Mouse (Mus musculus): ENCODE measurements around the gene Pgk2. TPM values are rescaled to one million over a fixed set of nuclear protein-coding genes. Genes with fewer than 3 reads are reported as not detected.
A peak's percentile ranks its signal among the peaks of the same experiment; 100 is the strongest.
"Not testable (repeated sequence)": the region's sequence is repeated elsewhere in the genome, so short reads cannot be mapped to it uniquely, and the experiment has no call there.

The Pgk2 gene
- total RNA-seq (2017): not detected in 2 replicates

DNA sequence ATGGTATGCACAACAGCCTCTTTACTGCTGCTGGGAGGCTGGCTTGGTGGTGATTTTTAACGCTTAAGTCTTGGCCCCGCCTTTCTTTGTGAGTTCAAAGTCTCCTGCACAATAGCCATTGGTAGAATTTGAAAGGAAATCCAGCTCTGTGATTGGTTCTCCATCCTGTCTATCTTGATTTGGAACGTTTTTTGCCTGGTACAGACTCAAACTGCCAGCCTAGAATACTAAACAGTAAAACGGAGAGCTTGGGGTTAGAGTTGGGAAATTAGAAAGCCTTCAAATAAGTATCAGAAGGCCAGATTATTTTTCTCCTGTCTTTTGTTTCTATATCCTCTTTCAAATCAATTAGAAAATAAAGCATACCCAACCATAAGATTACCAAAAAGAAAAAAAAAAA is at the start of gene Pgk2:
Gene Pgk2, minus strand, starts transcription at position 101 of the 400 bp plus-strand sequence.
- ATAC-seq (replicated peaks in 1 of 2; ENCODE audit: insufficient read depth in 1 of 2, low FRiP score in 2 of 2, low TSS enrichment in 1 of 2, low read depth in 1 of 2, poor library complexity in 2 of 2, severe bottlenecking in 2 of 2): no peak

DNA sequence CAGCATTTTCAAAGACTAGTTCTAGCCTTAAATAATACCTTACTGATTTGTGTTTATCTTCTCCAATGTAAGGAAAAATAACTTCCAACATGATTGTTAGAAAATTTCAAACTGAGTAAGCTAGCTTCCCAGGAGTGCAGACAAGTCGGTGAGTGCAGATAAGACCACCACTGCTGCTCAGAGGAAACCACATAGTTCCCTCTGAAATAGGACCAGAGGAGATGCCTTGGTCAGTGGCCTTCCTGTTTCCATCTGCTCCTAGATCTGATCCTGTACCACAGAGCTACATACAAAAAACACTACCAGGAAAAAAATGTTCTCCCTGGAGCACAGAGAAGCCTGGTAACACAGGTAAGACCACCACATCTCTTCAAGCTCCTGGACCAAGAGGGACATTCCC is 44.0 kb upstream of the Pgk2 start:
- peak; percentile 58 to 65; a peak in 3 of 4 replicates for ATAC-seq (replicated peaks in 1 of 2; ENCODE audit: insufficient read depth in 1 of 2, low FRiP score in 2 of 2, low TSS enrichment in 1 of 2, low read depth in 1 of 2, poor library complexity in 2 of 2, severe bottlenecking in 2 of 2)

DNA sequence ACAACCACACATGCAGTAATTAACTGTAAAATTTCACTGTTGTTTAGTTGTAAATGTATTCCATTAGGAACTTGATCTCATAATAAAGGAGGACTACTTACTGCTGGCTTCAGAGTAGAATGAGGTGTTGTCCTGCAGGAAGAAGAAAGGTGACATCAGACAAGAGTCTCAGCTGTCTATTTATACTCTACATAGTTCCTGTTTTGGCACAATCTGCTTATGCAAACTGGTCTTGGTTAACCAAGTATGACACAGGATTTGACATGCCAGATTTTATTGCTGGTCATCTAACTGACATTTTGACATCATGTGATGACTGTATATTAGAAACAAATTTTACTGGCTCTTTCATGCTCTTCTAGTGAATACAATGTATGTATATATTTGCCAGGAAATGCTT is 33.7 kb upstream of the Pgk2 start, which contains the start of gene Crisp3:
Gene Crisp3, minus strand, starts transcription at position 154 of the 400 bp plus-strand sequence.
- peak; percentile 72 to 75 for ATAC-seq (replicated peaks in 1 of 2; ENCODE audit: insufficient read depth in 1 of 2, low FRiP score in 2 of 2, low TSS enrichment in 1 of 2, low read depth in 1 of 2, poor library complexity in 2 of 2, severe bottlenecking in 2 of 2)

DNA sequence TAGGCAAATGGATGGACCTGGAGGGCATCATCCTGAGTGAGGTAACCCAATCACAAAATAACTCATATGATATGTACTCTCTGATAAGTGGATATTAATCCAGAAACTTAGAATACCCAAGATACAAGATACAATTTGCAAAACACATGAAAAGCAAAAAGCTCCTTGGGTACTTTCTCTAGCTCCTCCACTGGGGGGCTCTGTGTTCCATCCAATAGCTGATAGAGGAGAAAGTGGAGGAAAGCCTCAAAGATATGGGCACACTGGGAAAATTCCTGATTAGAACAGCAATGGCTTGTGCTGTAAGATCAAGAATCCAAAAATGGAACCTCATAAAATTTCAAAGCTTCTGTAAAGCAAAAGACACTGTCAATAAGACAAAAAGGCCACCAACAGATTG is 6.6 kb downstream of the Pgk2 start:
- not testable (repeated sequence) for ATAC-seq (replicated peaks in 1 of 2; ENCODE audit: insufficient read depth in 1 of 2, low FRiP score in 2 of 2, low TSS enrichment in 1 of 2, low read depth in 1 of 2, poor library complexity in 2 of 2, severe bottlenecking in 2 of 2)

DNA sequence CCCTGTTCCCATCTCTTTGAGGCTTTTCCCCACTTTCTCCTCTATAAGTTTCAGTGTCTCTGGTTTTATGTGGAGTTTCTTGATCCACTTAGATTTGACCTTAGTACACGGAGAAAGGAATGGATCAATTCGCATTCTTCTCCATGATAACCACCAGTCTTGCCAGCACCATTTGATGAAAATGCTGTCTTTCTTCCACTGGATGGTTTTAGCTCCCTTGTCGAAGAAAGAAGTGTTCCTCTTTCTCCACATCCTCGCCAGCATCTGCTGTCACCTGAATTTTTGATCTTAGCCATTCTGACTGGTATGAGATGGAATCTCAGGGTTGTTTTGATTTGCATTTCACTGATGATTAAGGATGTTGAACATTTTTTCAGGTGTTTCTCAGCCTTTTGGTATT is 18.2 kb downstream of the Pgk2 start:
- ATAC-seq (replicated peaks in 1 of 2; ENCODE audit: insufficient read depth in 1 of 2, low FRiP score in 2 of 2, low TSS enrichment in 1 of 2, low read depth in 1 of 2, poor library complexity in 2 of 2, severe bottlenecking in 2 of 2): not testable (repeated sequence)

DNA sequence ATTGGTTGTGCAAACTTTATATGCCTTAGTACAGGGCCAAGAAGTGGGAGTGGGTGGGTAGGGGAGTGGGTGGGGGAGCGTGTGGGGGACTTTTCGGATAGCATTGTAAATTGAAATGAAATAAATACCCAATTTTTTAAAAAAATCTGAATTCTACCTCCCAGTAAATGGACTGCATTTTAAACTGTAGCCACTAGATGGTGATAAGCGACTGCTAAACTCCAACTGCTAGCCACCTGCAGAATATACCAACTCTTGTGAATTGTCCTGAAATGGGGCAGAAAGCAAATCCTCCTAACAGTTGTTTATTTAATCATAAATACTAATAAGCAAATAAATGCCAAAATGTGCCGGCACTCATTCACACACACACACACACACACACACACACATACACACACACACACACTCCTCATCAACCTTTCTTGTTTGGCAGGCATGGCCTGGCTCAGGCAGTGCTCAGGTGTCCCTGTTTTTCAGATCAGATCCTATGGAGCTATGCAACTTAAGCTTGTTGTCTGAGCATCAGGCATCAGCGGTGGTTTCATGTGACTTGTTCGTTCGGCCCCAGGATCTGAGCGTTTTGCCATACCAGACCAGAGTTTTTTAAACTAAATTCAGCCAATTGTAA is 50.6 kb downstream of the Pgk2 start:
- ATAC-seq (replicated peaks in 1 of 2; ENCODE audit: insufficient read depth in 1 of 2, low FRiP score in 2 of 2, low TSS enrichment in 1 of 2, low read depth in 1 of 2, poor library complexity in 2 of 2, severe bottlenecking in 2 of 2): peak; percentile 66 to 69; a peak in 2 of 4 replicates

Other genes starting within 250 kb of the Pgk2 start
- gene AC192777.2, start 113.2 kb downstream of the Pgk2 start, total RNA-seq (2017): not detected in 2 replicates
- gene Crisp3, start 33.6 kb upstream of the Pgk2 start, total RNA-seq (2017): not detected in 2 replicates
- gene Crisp1, start 110.6 kb upstream of the Pgk2 start, total RNA-seq (2017): not detected in 2 replicates